Mouse (Mus musculus): ENCODE measurements around the gene Shroom4.

- TF ChIP-seq CTCF (IDR thresholded peaks at IDR 0.05; ENCODE audit: low read depth, low read length) (no peak), GATA2 (IDR thresholded peaks at IDR 0.05; ENCODE audit: borderline replicate concordance, low read depth, low read length) (no peak), TAL1 (conservative IDR thresholded peaks at IDR 0.05; ENCODE audit: low read depth, low read length) (no peak), POLR2AphosphoS5 (IDR thresholded peaks at IDR 0.05; ENCODE audit: insufficient replicate concordance, low read depth, low read length) (no peak)
Measured at GRCm38 (mm10) chrX:6368822-6369221, 30.8 kb upstream of the Shroom4 start.

Data from G1E (cell line).